Mouse (Mus musculus) lung, postnatal 0 days (tissue): ENCODE measurements around the gene Usp4. TPM values are rescaled to one million over a fixed set of nuclear protein-coding genes. Genes with fewer than 3 reads are reported as not detected.

Experiments used
- ATAC-seq: fragments of 200-750 bp; cut with Nextera tagmentation; 2 replicates; pipeline ENCODE4 v1.8.0; 2017; ENCODE audit warnings: moderate library complexity
- DNase-seq: peaks from one replicate; pipeline ENCODE4 v3.0.0-alpha.2; 2016; ENCODE audit warnings: low spot score
- H3K27ac ChIP-seq: fragments of 300-500 bp; sonication (generic); 2 replicates; pipeline ENCODE4 v1.5.1; 2014; ENCODE audit warnings: antibody characterized with exemption, mild to moderate bottlenecking, low read length, mixed read lengths
- H3K27me3 ChIP-seq: fragments of 300-500 bp; sonication (generic); replicated peaks from 2 replicates; pipeline ENCODE4 v1.6.1; 2014; ENCODE audit warnings: low read length, mixed read lengths; ENCODE audit not compliant: insufficient read depth
- H3K36me3 ChIP-seq: fragments of 300-500 bp; sonication (generic); 2 replicates; pipeline ENCODE4 v1.6.1; 2014; ENCODE audit warnings: low read length, mixed read lengths; ENCODE audit not compliant: insufficient read depth
- H3K4me1 ChIP-seq: fragments of 300-500 bp; sonication (generic); 2 replicates; pipeline ENCODE4 v1.6.1; 2014; ENCODE audit warnings: antibody characterized with exemption, low read depth, low read length, mixed read lengths; ENCODE audit not compliant: insufficient read depth
- H3K4me2 ChIP-seq: fragments of 300-500 bp; sonication (generic); replicated peaks from 2 replicates; pipeline ENCODE4 v1.6.1; 2014; ENCODE audit warnings: low read depth, mild to moderate bottlenecking, low read length, moderate library complexity, mixed read lengths
- H3K4me3 ChIP-seq: fragments of 300-500 bp; sonication (generic); 2 replicates; pipeline ENCODE4 v1.5.1; 2014; ENCODE audit warnings: low read depth, low read length
- H3K9ac ChIP-seq: fragments of 300-500 bp; sonication (generic); replicated peaks from 2 replicates; pipeline ENCODE4 v1.6.1; 2014; ENCODE audit warnings: low read depth, mild to moderate bottlenecking
- H3K9me3 ChIP-seq: fragments of 300-500 bp; sonication (generic); 2 replicates; pipeline ENCODE4 v1.6.1; 2016; ENCODE audit warnings: low read length, mixed read lengths
- CTCF ChIP-seq: IDR thresholded peaks from 2 replicates; pipeline ENCODE4 v1.5.1; 2016; ENCODE audit warnings: antibody characterized with exemption, mild to moderate bottlenecking
- EP300 ChIP-seq: IDR thresholded peaks from 2 replicates; pipeline ENCODE4 v1.6.1; 2016; ENCODE audit warnings: antibody characterized with exemption, mild to moderate bottlenecking, control low read depth
- WGBS: fragments of 180-500 bp; shearing (Covaris S2); extraction: QIAGEN DNeasy Blood & Tissue Kit; methylation state at CpG from one replicate; pipeline ENCODE4 v1.1.7; 2014; 5-methylcytosine and 5-hydroxymethylcytosine counted together
- polyA plus RNA-seq: library from polyadenylated mRNA; unstranded; fragments of >200 nt; fragmentation: Nextera tagmentation; extraction: Ambion mirVana; gene quantifications from 2 replicates; pipeline ENCODE4 v1.2.1, GENCODE M21; 2015

Usp4 gene
- polyA plus RNA-seq, 1 experiment from 2014 or later = 61.4 TPM

GRCm38 (mm10) chr9:108381382-108381781, 33.7 kb downstream of the Usp4 start:
- H3K27me3 ChIP-seq = no peaks in the 10 kb centered on the region
- H3K4me2 ChIP-seq = no peak overlapping the region
- no peaks in the 10 kb centered on the region for H3K4me1 ChIP-seq
- peaks cover 42% of the 10 kb centered on the region for H3K36me3 ChIP-seq
- peak; percentile 81 for TF ChIP-seq EP300
- no peak for TF ChIP-seq CTCF
- no peak overlapping the region for H3K4me3 ChIP-seq
- WGBS = 68% methylated on average over 9 of the region's 9 CpGs
- H3K9me3 ChIP-seq = no peaks in the 10 kb centered on the region
- DNase-seq = peak; percentile 87
- H3K27ac ChIP-seq = no peak overlapping the region; the same call in 1 of the 2 replicates
- ATAC-seq = peak; percentile 83
- H3K9ac ChIP-seq = no peak overlapping the region

- Histone ChIP-seq H3K9me3 (no peaks in the 10 kb centered on the region), H3K4me3 (no peak overlapping the region), H3K4me2 (no peak overlapping the region), H3K36me3 (peaks cover 40% of the 10 kb centered on the region), H3K9ac (no peak overlapping the region), H3K27me3 (no peaks in the 10 kb centered on the region), H3K27ac (peak overlapping the region; percentile 1; the same call in 1 of the 2 replicates), H3K4me1 (no peaks in the 10 kb centered on the region)
- 50% methylated on average over 7 of the region's 7 CpGs for WGBS
- no peak for TF ChIP-seq CTCF
- TF ChIP-seq EP300 = no peak
- ATAC-seq = no peak
- DNase-seq = peak; percentile 19
Observed at GRCm38 (mm10) chr9:108385006-108385405, 37.4 kb downstream of the Usp4 start.

GRCm38 (mm10) chr9:108386816-108387215, 39.2 kb downstream of the Usp4 start:
- no peaks in the 10 kb centered on the region for H3K27me3 ChIP-seq
- H3K36me3 ChIP-seq = peaks cover 44% of the 10 kb centered on the region
- no peak for ATAC-seq
- H3K9ac ChIP-seq = no peak overlapping the region
- no peaks in the 10 kb centered on the region for H3K4me1 ChIP-seq
- 84% methylated on average over 4 of the region's 4 CpGs for WGBS
- no peak overlapping the region for H3K4me2 ChIP-seq
- no peak for TF ChIP-seq CTCF
- TF ChIP-seq EP300 = no peak
- no peak overlapping the region for H3K27ac ChIP-seq
- DNase-seq = no peak
- H3K4me3 ChIP-seq = no peak overlapping the region
- no peaks in the 10 kb centered on the region for H3K9me3 ChIP-seq

GRCm38 (mm10) chr9:108388601-108389000, 40.9 kb downstream of the Usp4 start:
- 77% methylated on average over 10 of the region's 10 CpGs for WGBS
- DNase-seq (no peak), ATAC-seq (no peak)
- Histone ChIP-seq H3K4me1 (no peaks in the 10 kb centered on the region), H3K9ac (no peak overlapping the region), H3K27me3 (no peaks in the 10 kb centered on the region), H3K4me2 (no peak overlapping the region), H3K9me3 (no peaks in the 10 kb centered on the region), H3K4me3 (no peak overlapping the region), H3K36me3 (peaks cover 41% of the 10 kb centered on the region), H3K27ac (no peak overlapping the region)
- TF ChIP-seq CTCF (no peak), EP300 (no peak)

- H3K27ac ChIP-seq = no peak overlapping the region
- TF ChIP-seq CTCF (no peak), EP300 (no peak)
- no peaks in the 10 kb centered on the region for H3K4me1 ChIP-seq
- no peaks in the 10 kb centered on the region for H3K27me3 ChIP-seq
- peaks cover 40% of the 10 kb centered on the region for H3K36me3 ChIP-seq
- WGBS = 70% methylated on average over 6 of the region's 6 CpGs
- H3K4me2 ChIP-seq = no peak overlapping the region
- H3K9me3 ChIP-seq = no peaks in the 10 kb centered on the region
- no peak for ATAC-seq
- no peak overlapping the region for H3K4me3 ChIP-seq
- H3K9ac ChIP-seq = no peak overlapping the region
- no peak for DNase-seq
Observed at GRCm38 (mm10) chr9:108389220-108389619, 41.6 kb downstream of the Usp4 start.

GRCm38 (mm10) chr9:108392676-108393075, 45.0 kb downstream of the Usp4 start, which contains the start of gene 1700102P08Rik:
Gene 1700102P08Rik (plus strand): TSS chr9:108392805.
- H3K9ac ChIP-seq = no peak within 1 kb of the TSS
- H3K4me1 ChIP-seq = no peaks in the 10 kb centered on the region
- WGBS = 74% methylated on average over 18 of the region's 18 CpGs
- no peak within 1 kb of the TSS for H3K27ac ChIP-seq
- H3K36me3 ChIP-seq = peaks cover 24% of the 10 kb centered on the region
- ATAC-seq (no peak), DNase-seq (no peak)
- H3K9me3 ChIP-seq = no peaks in the 10 kb centered on the region
- no peak within 1 kb of the TSS for H3K4me3 ChIP-seq
- no peaks in the 10 kb centered on the region for H3K27me3 ChIP-seq
- H3K4me2 ChIP-seq = no peak within 1 kb of the TSS
- TF ChIP-seq CTCF = no peak

- Histone ChIP-seq H3K4me2 (no peak overlapping the region), H3K9ac (no peak overlapping the region), H3K36me3 (peaks cover 14% of the 10 kb centered on the region), H3K27me3 (no peaks in the 10 kb centered on the region), H3K4me1 (no peaks in the 10 kb centered on the region), H3K27ac (no peak overlapping the region), H3K9me3 (no peaks in the 10 kb centered on the region), H3K4me3 (no peak overlapping the region)
- TF ChIP-seq CTCF (no peak), EP300 (no peak)
- WGBS = 91% methylated on average over 6 of the region's 6 CpGs
- ATAC-seq (no peak), DNase-seq (no peak)
Observed at GRCm38 (mm10) chr9:108394191-108394590, 46.5 kb downstream of the Usp4 start.
